Mouse (Mus musculus) MEL (cell line): ENCODE data around the gene Plcb1. TPM values are rescaled to one million over a fixed set of nuclear protein-coding genes. Genes with fewer than 3 reads are reported as not detected.

Experiments
- DNase-seq: peaks from one replicate; pipeline ENCODE4 v3.0.0; 2011; ENCODE audit warnings: low read depth, low spot score
- H3K27ac ChIP-seq: 2 replicates; pipeline ENCODE4 v1.5.1; 2012; ENCODE audit warnings: low read depth, mild to moderate bottlenecking, control low read depth, low read length, moderate library complexity; ENCODE audit not compliant: control insufficient read depth
- H3K27me3 ChIP-seq, 2 experiments: fragments of 150-350 bp in 1 of 2; sonication (generic) in 1 of 2; 2 replicates each; pipeline ENCODE4 v1.6.1; 2012; ENCODE audit warnings: low read length in 2 of 2, mild to moderate bottlenecking in 2 of 2, improper control_type of control experiment in 1 of 2, moderate library complexity in 1 of 2; ENCODE audit not compliant: insufficient read depth in 2 of 2, control insufficient read depth in 1 of 2
- H3K36me3 ChIP-seq, 2 experiments: 2 replicates each; pipeline ENCODE4 v1.6.1; 2012 to 2014; ENCODE audit warnings: low read length in 2 of 2, improper control_type of control experiment in 1 of 2, inconsistent platforms in 1 of 2, mild to moderate bottlenecking in 1 of 2; ENCODE audit not compliant: insufficient read depth in 2 of 2, control insufficient read depth in 1 of 2
- H3K4me1 ChIP-seq, 2 experiments: fragments of 150-350 bp in 1 of 2; sonication (generic) in 1 of 2; 2 replicates each; pipeline ENCODE4 v1.6.1; 2012; ENCODE audit warnings: low read length in 2 of 2, improper control_type of control experiment in 1 of 2, mild to moderate bottlenecking in 1 of 2; ENCODE audit not compliant: insufficient read depth in 2 of 2, control insufficient read depth in 1 of 2
- H3K4me3 ChIP-seq, 2 experiments: fragments of 150-350 bp in 1 of 2; sonication (generic) in 1 of 2; 2 replicates each; pipeline ENCODE4 v1.5.1; 2012; ENCODE audit warnings: low read depth in 2 of 2, low read length in 2 of 2, mild to moderate bottlenecking in 2 of 2, moderate library complexity in 2 of 2, control low read depth in 1 of 2, improper control_type of control experiment in 1 of 2; ENCODE audit not compliant: control insufficient read depth in 1 of 2, insufficient read depth in 1 of 2
- H3K79me2 ChIP-seq: 2 replicates; pipeline ENCODE4 v1.6.1; 2012; ENCODE audit warnings: mild to moderate bottlenecking, low read length, moderate library complexity; ENCODE audit not compliant: control insufficient read depth, poor library complexity, insufficient read depth
- H3K9ac ChIP-seq: 2 replicates; pipeline ENCODE4 v1.6.1; 2012; ENCODE audit warnings: low read depth, mild to moderate bottlenecking, control low read depth, low read length, moderate library complexity; ENCODE audit not compliant: control insufficient read depth, poor library complexity, severe bottlenecking
- H3K9me3 ChIP-seq: fragments of 150-350 bp; sonication (generic); replicated peaks from 2 replicates; pipeline ENCODE4 v1.6.1; 2012; ENCODE audit warnings: mild to moderate bottlenecking, low read length, improper control_type of control experiment, moderate library complexity; ENCODE audit not compliant: insufficient read depth
- GATA1 ChIP-seq: IDR thresholded peaks from 2 replicates; pipeline ENCODE4 v1.6.1; 2011; ENCODE audit warnings: low read depth, low read length, improper control_type of control experiment
- HCFC1 ChIP-seq: IDR thresholded peaks from 2 replicates; pipeline ENCODE4 v1.6.1; 2012; ENCODE audit warnings: low read depth, mild to moderate bottlenecking, inconsistent platforms, low read length, improper control_type of control experiment, moderate library complexity
- JUND ChIP-seq: IDR thresholded peaks from 2 replicates; pipeline ENCODE4 v1.6.1; 2011; ENCODE audit warnings: low read depth, mild to moderate bottlenecking, improper control_type of control experiment, low read length
- KAT2A ChIP-seq: conservative IDR thresholded peaks from 2 replicates; pipeline ENCODE4 v1.6.1; 2012; ENCODE audit warnings: low read depth, low read length, improper control_type of control experiment, inconsistent platforms
- MXI1 ChIP-seq: IDR thresholded peaks from 2 replicates; pipeline ENCODE4 v1.6.1; 2011; ENCODE audit warnings: mild to moderate bottlenecking, low read depth, low read length, improper control_type of control experiment
- MYC ChIP-seq: IDR thresholded peaks from 2 replicates; pipeline ENCODE4 v1.6.1; 2011; ENCODE audit warnings: low read depth, mild to moderate bottlenecking, low read length, improper control_type of control experiment, moderate library complexity
- NELFE ChIP-seq: IDR thresholded peaks from 2 replicates; pipeline ENCODE4 v1.6.1; 2011; ENCODE audit warnings: low read depth, low read length, improper control_type of control experiment
- NRF1 ChIP-seq: IDR thresholded peaks from 2 replicates; pipeline ENCODE4 v1.6.1; 2014; ENCODE audit warnings: low read depth, mild to moderate bottlenecking, inconsistent platforms, low read length, improper control_type of control experiment, moderate library complexity; ENCODE audit not compliant: poor library complexity, insufficient read depth, severe bottlenecking
- POLR2A ChIP-seq, 2 experiments: IDR thresholded peaks; 2 replicates each; pipeline ENCODE4 v1.6.1; 2011 to 2012; ENCODE audit warnings: low read length in 2 of 2, mild to moderate bottlenecking in 2 of 2, control low read depth in 1 of 2, improper control_type of control experiment in 1 of 2, low read depth in 1 of 2, moderate library complexity in 1 of 2; ENCODE audit not compliant: control insufficient read depth in 1 of 2, insufficient read depth in 1 of 2, poor library complexity in 1 of 2
- TCF12 ChIP-seq: IDR thresholded peaks from 2 replicates; pipeline ENCODE4 v1.6.1; 2014; ENCODE audit warnings: low read depth, mild to moderate bottlenecking, inconsistent platforms, low read length, improper control_type of control experiment, moderate library complexity
- ZC3H11A ChIP-seq: IDR thresholded peaks from 2 replicates; pipeline ENCODE4 v1.6.1; 2012; ENCODE audit warnings: low read depth, mild to moderate bottlenecking, inconsistent platforms, low read length, improper control_type of control experiment
- ZKSCAN1 ChIP-seq: IDR thresholded peaks from 2 replicates; pipeline ENCODE4 v1.6.1; 2012; ENCODE audit warnings: low read depth, mild to moderate bottlenecking, inconsistent platforms, low read length, improper control_type of control experiment, moderate library complexity
- polyA plus RNA-seq, 2 experiments: library from polyadenylated mRNA; stranded (reverse) in 1 of 2; unstranded in 1 of 2; fragments of >175 nt in 1 of 2; fragments of >200 nt in 1 of 2; gene quantifications; 2 replicates each; pipeline versions ENCODE4 v1.2.1 to v1.2.4; 2012; ENCODE audit warnings: low replicate concordance in 2 of 2, low read depth in 1 of 2; ENCODE audit not compliant: insufficient read length in 2 of 2, insufficient read depth in 1 of 2, missing spikeins in 1 of 2
- total RNA-seq: library from RNA; depleted of rRNA; stranded (reverse); fragments of 300-350 nt; gene quantifications from 2 replicates; pipeline ENCODE4 v1.2.3, GENCODE M21; 2012

Plcb1 gene
- total and polyA plus RNA-seq, 3 experiments = not detected

GRCm38 (mm10) chr2:134910882-134911281 lies 125.0 kb downstream of the Plcb1 start:
- H3K27me3 ChIP-seq = no peaks in the 10 kb centered on the region
- no peak for TF ChIP-seq GATA1
- no peak for TF ChIP-seq ZC3H11A
- no peak for TF ChIP-seq KAT2A
- no peak for TF ChIP-seq POLR2A (IDR thresholded peaks at IDR 0.05; ENCODE audit: control insufficient read depth in 1 of 2, insufficient read depth in 1 of 2, low read depth in 1 of 2, low read length in 2 of 2, poor library complexity in 1 of 2)
- TF ChIP-seq HCFC1 = no peak
- no peak for TF ChIP-seq NRF1
- TF ChIP-seq TCF12 = no peak
- TF ChIP-seq JUND = no peak
- no peak for TF ChIP-seq MYC
- TF ChIP-seq ZKSCAN1 = no peak
- no peak overlapping the region for H3K4me3 ChIP-seq
- H3K4me1 ChIP-seq = no peaks in the 10 kb centered on the region
- H3K79me2 ChIP-seq = no peaks in the 10 kb centered on the region
- H3K36me3 ChIP-seq = no peaks in the 10 kb centered on the region
- no peaks in the 10 kb centered on the region for H3K9me3 ChIP-seq
- H3K9ac ChIP-seq = no peak overlapping the region
- no peak for DNase-seq
- no peak overlapping the region for H3K27ac ChIP-seq

- Histone ChIP-seq H3K4me1 (no peaks in the 10 kb centered on the region), H3K9ac (no peak overlapping the region)
These were observed 125.5 kb downstream of the Plcb1 start for GRCm38 (mm10) chr2:134911360-134911759.

GRCm38 (mm10) chr2:134912616-134913015 lies 126.7 kb downstream of the Plcb1 start:
- H3K9ac ChIP-seq = no peak overlapping the region
- no peaks in the 10 kb centered on the region for H3K4me1 ChIP-seq
- H3K27me3 ChIP-seq = no peaks in the 10 kb centered on the region
- no peak for TF ChIP-seq ZC3H11A
- TF ChIP-seq NELFE = no peak
- TF ChIP-seq KAT2A = no peak
- TF ChIP-seq MXI1 = no peak
- DNase-seq = no peak
- H3K79me2 ChIP-seq = no peaks in the 10 kb centered on the region
- H3K9me3 ChIP-seq = no peaks in the 10 kb centered on the region
- H3K36me3 ChIP-seq = no peaks in the 10 kb centered on the region
- no peak overlapping the region for H3K27ac ChIP-seq
- no peak overlapping the region for H3K4me3 ChIP-seq

More at GRCm38 (mm10) chr2:134911360-134911759, 125.5 kb downstream of the Plcb1 start:
- H3K36me3 ChIP-seq = no peaks in the 10 kb centered on the region
- H3K9me3 ChIP-seq = no peaks in the 10 kb centered on the region
- H3K27me3 ChIP-seq = no peaks in the 10 kb centered on the region
- DNase-seq = no peak
- no peak for TF ChIP-seq ZKSCAN1
- no peak overlapping the region for H3K27ac ChIP-seq
- H3K4me3 ChIP-seq = no peak overlapping the region
- no peaks in the 10 kb centered on the region for H3K79me2 ChIP-seq
